Mouse (Mus musculus) right cerebral cortex, postnatal 14 days (tissue): Measurements from ENCODE around the gene Paqr4.

ENCODE experiments used
- DNase-seq: peaks from one replicate; pipeline ENCODE4 v3.0.0; 2022

The Paqr4 gene

DNA sequence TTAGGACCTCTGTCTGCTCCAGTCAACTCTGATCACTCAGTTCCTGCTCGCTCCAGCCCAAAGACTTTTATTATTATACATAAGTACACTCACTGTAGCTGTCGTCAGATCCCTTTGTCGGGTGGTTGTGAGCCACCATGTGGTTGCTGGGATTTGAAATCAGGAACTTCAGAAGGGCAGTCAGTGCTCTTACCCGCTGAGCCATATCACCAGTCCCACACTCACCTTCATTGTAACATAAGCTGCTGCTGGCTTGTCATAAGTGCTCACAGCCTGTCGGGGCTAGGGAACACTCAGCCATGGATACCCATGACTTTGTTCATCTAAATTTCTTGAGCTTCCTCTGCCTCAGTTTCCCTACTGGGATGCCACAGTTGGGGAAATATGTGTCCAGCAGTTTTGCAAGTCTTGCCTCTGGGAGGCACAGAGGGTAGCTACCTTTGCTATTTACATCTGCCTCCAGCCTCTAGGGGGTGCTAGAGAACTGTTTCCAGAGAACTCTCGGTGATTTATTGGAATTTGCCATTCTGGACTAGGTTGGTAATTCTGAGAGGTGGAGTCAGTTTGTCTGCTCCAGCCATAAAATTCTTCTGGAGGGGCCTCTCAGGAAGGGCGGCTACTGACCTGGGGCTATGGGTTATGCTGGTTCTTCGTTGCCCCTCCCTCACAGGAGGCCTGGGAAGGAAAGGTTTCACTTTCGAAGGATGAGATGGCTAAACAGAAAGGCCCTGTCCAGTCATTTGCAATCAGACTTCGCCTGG is 8.1 kb upstream of the Paqr4 start:
- peak; percentile 50 for DNase-seq

DNA sequence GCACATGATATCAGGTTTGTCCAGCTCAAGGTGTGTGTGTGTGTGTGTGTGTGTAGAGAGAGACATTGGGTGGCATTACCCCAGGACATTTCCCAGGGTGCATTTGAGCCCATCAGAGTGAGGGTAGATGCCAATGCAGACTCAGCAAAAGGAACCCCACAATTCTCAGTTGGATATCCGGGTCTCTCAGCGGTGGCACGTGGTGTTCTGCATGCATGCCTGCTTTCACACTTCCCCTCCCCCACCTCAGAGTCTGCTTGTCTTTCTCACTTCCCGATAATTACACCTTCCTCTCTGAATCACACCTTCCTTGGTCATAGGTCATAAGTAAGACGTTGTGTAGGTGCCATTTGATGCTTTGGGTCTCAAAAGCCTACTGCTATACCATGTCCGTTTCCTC is 7.4 kb upstream of the Paqr4 start:
- DNase-seq: no peak

DNA sequence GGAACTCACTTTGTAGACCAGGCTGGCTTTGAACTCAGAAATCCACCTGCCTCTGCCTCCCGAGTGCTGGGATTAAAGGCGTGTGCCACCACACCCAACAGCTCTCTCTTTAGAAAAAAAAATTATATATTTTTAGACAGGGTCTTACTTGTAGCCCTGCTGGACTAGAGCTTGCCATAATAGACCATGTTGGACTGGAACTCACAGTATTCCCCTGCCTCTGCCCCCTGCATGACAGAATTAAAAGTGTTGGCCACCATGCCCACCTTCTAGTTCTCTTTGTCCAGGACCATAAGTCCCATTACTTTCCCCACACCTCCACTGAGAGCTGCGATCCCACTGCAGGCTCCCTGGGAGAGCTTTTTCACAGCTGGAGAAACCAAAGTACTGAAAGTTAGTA is 6.8 kb upstream of the Paqr4 start:
- no peak for DNase-seq

DNA sequence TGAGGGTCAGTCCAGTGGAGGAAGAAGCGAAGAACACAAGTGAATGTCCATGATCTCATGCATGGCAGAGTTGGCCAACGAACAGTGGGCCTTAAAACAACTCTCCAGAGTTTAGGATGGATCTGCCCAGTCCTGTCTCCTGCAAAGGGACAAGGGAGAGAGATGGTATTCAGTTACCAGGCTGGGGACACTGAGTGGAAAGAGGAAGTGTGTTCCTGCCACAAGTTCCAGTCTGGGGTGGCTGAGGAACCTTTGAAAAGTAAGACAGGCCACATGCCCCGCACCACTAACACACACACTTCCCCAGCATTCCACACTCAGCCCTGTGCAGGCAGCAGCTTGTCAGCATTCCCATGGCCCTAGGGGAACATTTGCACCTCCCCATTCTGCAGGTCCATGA is 6.1 kb upstream of the Paqr4 start:
- no peak for DNase-seq

DNA sequence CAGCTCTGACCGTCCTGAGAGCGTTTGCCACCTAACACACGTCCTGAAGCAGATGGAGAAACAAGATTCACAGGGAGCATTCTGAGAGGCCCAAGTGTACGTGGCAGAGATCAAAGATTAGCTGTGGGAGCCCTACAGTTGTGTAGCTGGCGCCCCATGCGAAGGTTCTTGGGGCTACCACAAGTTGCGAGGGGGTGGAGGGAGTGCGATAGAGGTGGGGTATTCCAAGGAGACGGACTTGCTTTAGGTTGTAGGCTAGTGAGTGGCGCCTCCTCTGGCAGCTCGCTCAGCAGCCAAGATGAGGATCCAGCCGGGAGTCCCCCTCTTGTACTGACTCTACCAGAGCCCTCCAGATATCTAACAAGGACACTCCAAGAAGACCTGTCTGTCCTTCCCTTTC is 5.6 kb upstream of the Paqr4 start:
- DNase-seq: no peak

DNA sequence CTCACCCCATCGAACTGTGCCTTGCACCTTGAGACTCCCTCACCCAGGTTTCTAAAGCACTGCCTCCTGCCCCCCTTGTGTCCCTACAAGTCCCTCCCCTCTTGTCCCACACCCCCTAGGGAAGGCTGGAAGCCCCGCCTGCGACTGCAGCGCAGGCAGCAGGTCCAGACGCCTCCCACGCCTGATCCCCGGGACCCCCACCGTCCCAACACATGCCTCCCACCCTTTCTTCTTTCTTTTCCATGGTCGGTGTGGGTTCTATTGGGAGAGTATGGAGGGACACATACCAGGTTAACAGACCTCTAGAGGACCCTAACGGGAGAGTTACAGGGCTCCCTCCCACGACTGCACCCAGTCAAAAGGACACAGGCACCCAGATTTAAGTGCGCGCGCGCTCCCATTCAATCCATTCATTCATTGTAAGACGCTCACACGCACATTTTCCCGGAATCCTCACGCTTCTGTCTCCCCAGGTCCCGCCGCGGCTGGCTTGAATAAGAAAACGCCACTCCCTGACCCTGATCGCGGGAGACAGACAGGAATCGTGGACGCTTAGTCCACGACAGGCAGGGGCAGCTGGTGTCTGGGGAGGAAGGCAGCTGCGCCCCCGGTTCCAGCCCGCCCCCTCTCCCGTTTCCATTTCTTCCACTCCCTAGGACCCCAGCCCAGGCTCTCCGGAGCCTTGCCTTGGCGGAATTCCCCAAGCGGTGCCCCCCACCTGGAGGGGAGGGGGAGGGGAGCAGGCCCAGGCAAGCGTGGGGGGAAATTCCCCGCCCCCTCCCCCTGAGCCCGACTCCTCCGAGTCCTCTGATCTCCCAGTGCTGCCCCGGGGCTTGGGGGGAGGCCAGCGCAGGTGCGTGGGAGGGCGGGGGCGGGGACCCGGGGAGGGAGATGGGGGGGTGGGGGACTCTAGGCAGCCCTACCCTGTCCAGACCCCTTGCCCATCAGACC is 4.9 kb upstream of the Paqr4 start, which contains the start of gene Kremen2:
Gene Kremen2 (minus strand): TSS at position 533 of the 951 bp plus-strand sequence.
- DNase-seq: no peak

DNA sequence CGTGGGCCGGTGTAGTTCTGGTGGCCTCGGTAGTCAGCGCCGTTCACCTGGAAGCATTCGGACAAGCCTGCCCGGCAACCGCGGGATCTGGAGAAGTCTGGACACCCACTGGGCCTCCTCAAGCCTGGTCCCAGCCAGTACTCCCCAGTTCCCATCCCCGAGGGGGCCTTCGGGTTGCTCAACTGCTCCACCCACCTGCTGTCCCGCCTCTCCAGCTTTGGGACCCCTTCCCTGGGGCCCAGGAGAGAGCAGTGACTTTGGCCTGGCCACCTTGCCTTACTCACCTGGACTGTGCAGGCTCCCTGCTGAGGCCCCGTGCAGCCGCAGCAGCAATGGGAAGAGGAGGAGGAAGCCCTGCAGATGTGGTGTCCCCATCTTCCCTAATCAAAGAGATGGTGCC is 4.0 kb upstream of the Paqr4 start:
- no peak for DNase-seq

DNA sequence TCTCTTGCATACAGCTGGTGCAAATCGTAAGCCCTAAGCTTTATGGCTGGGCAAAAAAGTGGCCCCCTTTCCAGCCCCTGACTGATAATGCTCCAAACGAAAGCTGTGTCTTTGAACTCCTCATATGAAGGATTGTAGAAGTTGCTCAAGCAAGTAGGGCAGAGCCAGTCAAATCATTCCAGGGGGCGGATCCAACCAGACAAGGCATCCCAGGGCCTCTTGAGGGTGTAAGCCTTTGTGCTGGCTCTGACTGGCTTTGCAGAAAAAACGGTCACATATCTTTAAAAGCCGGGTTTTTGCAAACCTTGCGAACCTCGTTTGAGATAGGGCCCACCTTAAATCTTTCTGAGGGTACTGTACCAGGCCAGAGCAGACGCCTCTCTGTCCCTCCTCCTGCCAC is 3.4 kb upstream of the Paqr4 start:
- DNase-seq: no peak

DNA sequence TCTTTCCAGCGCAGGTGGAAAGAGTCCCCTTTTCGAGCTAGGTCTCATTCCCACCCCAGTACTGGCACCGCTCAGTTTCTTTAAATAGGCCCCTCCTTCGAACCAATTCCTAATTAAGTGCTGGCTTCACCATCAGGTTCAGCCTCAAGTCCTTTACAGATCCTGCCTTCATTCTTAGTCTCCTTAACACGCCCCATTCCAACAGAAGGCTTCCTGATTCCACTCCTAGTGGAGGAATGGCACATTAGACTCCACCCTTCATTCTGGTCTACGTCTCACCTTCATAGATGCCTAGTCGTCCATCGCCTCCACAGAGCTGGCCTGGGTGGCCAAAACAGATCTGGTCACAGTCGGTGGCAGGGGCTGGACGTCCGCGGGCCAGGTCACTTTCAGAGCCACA is 2.3 kb upstream of the Paqr4 start:
- DNase-seq: no peak

DNA sequence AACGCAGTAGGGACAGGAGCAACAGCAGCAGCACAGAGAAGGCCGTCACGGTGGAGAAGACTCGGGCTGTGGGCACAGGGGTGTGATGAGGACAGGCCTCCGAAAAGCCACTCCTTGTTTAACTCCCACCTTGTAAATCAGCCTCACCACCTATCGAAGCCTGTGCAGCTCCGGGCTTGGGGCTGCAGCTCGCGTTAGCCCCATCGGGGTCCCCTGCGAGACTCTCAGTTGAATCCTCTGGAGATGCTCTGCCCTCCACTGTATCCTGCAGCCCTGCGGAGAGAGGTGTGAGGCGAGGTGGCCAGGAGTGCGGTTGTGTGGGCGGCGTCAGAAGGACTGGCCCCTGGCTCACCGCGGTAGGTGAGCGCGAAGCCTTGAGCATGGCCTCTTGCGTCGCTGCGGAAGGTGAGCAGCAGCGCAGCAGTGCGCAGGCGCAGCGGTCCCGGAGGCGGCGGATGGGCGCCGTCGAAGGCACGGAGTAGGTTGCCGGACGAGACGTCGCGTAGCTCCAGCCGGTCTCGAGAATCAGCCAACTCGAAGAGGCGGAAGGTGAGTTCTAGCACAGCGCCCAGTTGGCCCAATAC is 1.6 kb upstream of the Paqr4 start:
- no peak for DNase-seq

DNA sequence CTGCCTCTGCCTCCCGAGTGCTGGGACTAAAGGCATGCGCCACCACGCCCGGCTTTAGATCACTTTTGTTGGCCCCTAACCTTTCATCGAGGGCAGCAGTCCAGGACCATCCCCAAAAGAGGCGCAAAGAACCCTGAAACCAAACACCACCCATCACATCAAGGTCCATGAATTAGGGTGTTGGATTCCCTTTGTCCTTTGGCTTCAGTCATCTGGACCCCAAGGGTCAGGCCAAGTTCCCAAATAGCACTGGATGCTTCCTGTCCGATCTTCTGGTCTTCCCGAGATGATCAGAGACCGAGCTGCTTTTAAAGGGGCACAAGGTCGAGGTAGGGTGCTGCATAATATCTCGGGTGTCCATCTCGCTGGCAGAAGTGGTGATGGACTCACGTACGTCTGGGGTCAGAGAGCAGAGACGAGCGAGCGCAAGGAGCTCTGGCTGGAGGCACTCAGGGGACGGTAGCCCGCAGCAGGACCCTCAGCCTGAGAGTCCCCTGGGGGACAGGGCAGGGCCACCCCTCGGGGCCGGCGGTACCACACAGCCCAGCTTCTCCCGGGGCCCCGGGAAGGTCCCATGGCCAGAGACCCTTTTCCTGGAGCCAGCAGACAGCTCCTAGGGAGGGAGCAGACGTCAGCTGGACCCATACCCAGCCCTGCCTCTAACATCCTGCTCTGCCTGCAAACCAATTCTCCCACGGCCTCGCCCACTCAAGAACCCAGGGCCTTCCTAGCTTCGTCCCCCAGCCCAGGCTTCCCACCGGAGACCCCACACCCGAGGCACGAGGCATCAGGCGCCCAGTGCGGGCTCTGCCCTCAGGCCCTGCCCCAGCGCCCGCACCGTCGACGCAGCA is 917 bp upstream of the Paqr4 start:
- DNase-seq: no peak

DNA sequence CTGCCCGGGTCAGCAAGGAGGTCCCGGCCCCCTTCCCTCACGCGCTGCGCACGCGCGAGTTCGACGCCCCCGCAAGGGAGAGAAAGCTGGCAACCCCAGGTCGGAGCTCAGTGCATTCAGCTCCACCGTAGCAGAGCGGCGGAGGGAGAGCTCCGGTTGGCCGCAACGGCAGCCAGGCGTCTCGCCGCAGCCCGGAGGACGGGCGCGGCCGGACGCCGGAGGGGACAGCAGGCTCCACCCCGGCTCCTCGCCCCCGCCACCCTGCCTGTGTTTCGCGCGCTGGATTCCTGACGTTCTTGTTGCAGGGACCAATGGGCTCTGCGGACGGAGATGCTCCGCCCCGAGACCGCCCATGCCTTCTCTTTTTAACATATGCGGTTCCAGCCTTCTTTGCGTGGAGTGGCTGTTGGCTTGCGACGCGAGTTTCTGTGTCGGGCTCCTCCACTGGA is 507 bp downstream of the Paqr4 start:
- peak; percentile 89 for DNase-seq

DNA sequence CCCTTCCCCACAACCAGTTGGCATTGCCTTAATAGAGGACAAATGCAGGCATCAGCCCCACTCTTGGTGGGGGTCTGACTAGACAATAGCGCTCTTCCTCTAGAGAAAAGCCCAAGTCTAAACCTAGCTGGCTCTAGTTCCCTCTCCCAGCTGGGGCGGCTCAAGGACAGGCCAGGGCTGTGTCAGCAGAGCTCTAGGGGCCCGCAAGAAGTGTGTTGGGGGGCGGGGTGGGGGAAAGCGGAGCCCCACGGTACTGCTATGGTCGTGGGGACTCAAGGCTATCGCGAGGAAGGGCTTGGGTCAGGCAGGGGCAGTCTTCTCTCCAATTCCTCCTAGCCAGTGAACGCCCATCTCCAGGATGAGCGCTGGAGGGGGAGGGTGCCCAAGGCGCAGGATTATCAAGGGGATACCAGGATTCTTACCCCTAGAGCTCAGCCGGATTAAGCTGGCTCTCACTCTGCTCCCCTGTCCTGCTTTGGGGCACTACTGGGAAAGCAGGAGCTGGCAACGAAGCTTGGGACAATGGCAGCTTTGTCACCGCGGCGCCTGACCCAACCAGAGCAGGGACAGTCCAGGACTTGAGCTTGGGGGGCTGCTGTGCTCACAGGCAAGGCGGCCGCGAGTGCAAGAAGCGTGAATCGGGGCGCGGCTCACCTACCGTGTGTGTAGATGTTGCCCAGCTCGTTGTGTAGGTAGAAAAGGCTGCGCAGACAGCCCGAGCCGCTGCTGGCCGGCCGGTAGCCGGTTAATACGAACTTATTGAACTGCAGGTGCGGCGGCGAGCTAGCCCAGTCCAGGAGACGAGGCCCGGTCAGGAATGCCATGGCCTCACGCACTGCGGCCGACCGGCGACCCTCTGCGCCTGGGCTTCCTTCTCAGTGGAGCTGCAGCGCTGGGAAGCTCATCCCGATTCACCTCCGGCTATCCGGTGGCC is 1.2 kb downstream of the Paqr4 start:
- DNase-seq: peak; percentile 42

DNA sequence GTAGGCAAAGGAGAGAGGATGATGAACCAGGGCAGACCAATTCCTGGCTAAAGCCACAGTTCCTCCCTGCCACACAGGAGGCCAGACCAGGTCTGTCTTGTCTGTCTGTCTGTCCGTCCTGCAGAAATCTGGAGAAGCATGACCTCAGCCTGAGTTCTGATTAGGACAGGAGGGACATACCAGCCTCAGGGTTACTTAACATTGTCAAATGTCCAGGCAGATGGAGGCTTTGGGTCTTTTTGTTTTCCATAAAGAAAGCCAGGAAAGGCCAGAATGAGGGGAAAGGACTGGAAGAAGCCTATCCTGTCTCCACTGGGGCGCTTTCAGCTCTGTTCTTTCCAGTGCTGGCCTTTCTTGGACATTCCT is 1.8 kb downstream of the Paqr4 start:
- no peak for DNase-seq

DNA sequence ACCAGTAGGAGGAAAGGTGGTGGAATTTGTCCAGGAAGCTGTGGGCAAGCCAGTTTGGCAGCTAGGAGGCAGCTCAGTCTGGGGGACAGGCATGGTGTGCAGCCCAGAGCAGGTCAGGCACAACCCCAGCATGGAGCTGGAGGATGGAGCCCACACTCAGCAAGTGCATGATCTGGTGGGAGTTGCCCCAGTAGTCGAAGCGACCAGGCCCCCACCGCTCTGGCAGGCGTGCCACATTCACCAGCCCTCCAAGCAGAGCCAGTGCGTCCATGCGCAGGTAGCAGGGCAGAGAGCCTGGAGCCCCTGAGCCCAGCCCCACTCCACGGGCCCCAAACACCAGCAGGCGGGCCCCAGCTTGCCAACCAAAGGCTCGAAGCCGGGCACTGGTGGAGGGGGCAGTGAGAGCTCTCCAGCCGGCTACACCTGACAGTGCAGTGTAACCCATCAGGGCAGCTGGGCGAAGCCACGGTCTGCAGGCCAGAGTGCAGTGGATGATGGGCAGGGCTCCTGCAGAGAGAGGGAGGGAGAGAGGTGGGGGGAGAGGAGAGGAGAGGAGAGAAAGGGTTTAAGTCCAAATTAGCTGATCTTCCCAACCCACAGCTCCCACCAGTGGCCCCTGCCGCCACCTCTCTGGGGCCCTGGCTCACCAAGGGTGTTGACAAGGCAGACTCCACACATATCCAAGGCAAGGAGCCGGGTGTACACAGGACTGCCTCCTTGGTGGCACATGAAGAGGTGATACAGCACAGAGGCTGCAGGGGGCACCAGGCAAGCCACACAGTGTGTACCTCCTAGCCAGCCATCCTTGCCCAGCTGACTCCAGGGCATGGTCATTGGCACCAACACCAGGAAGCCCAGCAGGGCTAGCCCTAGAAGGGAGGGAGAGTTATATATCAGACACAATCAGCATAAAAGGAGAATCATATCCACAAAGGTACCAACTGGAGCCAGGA is 2.9 kb downstream of the Paqr4 start:
- DNase-seq: no peak

DNA sequence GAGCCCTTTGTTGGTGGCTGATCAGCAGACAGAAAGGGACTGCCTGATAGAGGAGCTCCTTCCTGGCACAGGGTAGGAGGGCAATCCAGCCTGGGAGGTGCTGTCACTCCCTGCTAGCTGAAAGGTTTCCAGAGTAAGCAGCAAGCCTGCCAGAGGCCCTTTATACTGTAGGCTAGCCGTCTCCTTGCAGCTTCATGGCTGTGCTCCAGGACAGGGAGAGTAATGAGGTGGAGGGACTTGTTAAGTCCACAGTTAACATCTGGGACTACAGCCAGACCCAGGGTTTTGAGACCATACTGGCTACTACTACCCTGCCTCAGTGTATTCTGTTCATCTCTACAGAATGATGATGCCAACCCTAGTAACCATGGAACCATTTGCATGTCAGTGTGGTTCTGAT is 6.3 kb downstream of the Paqr4 start:
- DNase-seq: no peak

DNA sequence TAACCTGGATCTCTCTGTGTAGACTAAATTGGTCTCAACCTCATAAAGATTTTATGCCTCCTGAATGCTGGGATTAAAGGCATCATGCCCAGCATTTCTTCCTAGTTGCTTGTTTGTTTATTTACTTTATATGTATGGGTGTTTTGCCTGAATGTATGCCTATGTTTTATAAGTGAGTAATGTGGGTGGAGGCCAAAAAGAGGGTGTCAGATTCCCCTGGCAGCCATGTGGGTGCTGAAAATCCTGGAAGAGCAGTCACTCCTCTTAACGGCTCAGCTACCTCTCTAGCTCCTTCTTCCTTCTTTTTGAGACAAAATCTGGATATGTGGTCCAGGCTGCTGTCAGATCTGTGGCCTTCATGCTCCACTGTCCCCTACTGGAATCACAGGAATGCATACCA is 10.2 kb downstream of the Paqr4 start:
- DNase-seq: no peak

DNA sequence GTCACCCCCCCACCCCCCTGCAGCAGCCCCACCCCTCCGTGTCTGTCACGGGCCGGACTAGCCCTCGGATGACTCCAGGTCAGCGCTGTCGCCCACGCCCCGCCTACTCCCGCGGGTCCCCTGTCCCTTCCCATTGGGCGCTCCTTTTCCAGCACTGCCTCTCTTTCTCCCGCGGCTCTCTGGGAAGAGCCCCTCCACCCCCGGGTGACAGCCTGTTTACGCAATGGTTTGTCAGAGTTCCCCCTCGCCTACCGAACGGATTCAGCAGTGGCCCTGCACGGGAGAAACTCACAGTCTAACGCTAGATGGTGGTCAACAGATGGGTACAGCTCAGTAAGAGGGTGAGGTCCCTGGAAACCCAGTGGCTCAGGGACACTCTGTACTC is 13.9 kb downstream of the Paqr4 start:
- DNase-seq: peak; percentile 62

DNA sequence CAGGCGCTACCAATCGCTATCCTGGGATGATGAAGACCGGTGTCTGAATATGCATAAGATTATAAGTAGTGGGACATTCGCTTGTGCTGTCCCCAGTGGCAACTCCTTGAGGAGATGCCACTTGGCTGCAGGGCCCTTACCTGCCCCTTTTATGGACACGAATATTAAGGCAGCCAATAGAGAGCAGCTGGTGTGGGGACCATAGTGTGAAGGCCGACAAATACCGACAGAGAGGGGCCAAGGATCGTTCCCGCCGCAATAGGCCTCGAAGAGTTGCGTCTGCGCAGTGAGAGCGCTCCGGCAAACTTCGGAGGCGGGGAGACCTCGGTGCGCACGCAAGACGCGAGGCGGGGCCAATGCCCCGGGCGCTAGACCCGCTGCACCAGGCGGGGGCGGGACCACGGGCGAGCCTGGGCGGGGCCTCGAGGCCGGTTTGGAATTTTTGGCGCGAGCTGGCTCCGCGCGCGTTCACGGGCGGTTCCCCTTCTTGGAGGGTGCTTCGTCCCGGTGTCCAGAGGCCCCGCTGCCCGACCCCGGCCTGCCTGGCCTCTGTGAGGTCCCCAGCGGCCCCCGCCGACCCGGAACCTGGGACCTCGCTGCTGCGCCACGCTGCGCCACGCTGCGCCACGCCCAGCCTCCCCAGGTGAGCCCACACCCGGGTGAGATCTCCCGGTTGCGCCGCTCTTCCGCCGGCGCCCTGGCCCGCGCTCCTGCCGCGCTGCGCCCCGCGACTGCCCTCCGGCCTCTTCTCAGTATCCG is 14.5 kb downstream of the Paqr4 start, which contains the start of gene Pkmyt1:
Gene Pkmyt1 (plus strand): TSS at position 338 of the 759 bp plus-strand sequence.
- DNase-seq: peak; percentile 94

DNA sequence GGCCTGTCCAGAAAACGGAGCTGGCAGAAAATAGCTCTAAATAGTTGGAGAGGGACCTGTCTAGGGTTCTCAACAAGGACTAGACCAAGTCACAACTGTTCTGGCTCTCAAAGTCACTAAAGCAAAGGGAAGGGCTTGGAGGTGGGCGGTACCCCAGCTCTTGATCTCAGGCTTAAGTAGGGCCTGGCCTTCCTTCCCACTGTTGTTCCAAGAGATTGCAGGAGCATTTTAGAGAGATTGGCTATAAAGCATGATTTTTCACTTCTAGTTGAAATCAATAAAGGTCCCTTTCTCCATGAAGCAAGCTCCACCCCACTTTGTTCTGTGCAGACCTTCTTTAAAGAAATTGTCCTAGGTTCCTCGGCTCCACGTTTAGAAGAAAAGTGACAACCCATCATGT is 15.2 kb downstream of the Paqr4 start:
- no peak for DNase-seq
